Mouse (Mus musculus) left cerebral cortex, postnatal 25 days (tissue): ENCODE measurements at regions not wholly inside any gene's neighbourhood (a gene's known extent, or its start where the extent isn't known, plus 50 kb on each side); places are given as distances from the start of the nearest gene placed in this dataset.
"Not testable (repeated sequence)": the region's sequence is repeated elsewhere in the genome, so short reads cannot be mapped to it uniquely, and the experiment has no call there.

ENCODE experiments used
- DNase-seq, 2 experiments: peaks; one replicate each; pipeline ENCODE4 v3.0.0; 2022; ENCODE audit warnings: low spot score in 2 of 2, mixed read lengths in 1 of 2
- intact Hi-C: fragments of 180-260 bp; cut with DNase I; formaldehyde crosslinking; loops from one replicate; pipeline ENCODE4 v1.15.1; 2025

GRCm38 (mm10) chr17:7562940-7563339 lies 177.7 kb upstream of the Unc93a2 start:
- intact Hi-C loops: no loop called here
- DNase-seq: no peak

GRCm38 (mm10) chr17:7548456-7548855 lies 163.2 kb upstream of the Unc93a2 start:
- DNase-seq: peak in 1 of 2 experiments; percentile 8
- intact Hi-C loops: no loop called here

- no peak for DNase-seq
- intact Hi-C loops: no loop called here
Observed at GRCm38 (mm10) chr17:7538402-7539087, 153.3 kb upstream of the Unc93a2 start.

- no peak for DNase-seq
Observed at GRCm38 (mm10) chr17:7537618-7538266, 152.5 kb upstream of the Unc93a2 start.

GRCm38 (mm10) chr17:7537210-7537609 lies 151.9 kb upstream of the Unc93a2 start:
- no peak for DNase-seq
- intact Hi-C loops: no loop called here

More at GRCm38 (mm10) chr17:7537618-7538266, 152.5 kb upstream of the Unc93a2 start:
- intact Hi-C loops: no loop called here

- DNase-seq: no peak
- intact Hi-C loops: no loop called here
Observed at GRCm38 (mm10) chr17:7534386-7535059, 149.3 kb upstream of the Unc93a2 start.

GRCm38 (mm10) chr17:7533552-7533951 lies 148.3 kb upstream of the Unc93a2 start:
- intact Hi-C loops: no loop called here
- DNase-seq: no peak

- no peak for DNase-seq
- intact Hi-C loops: no loop called here
Observed at GRCm38 (mm10) chr17:7532618-7533017, 147.4 kb upstream of the Unc93a2 start.

GRCm38 (mm10) chr17:7529304-7529703 lies 144.0 kb upstream of the Unc93a2 start:
- intact Hi-C loops: no loop called here
- no peak for DNase-seq

GRCm38 (mm10) chr17:7527681-7528080 lies 142.4 kb upstream of the Unc93a2 start:
- intact Hi-C loops: no loop called here
- no peak for DNase-seq

- intact Hi-C loops, DNase-seq: not testable (repeated sequence)
Observed at GRCm38 (mm10) chr17:7524497-7524896, 139.2 kb upstream of the Unc93a2 start.

GRCm38 (mm10) chr17:7521127-7521526 lies 135.9 kb upstream of the Unc93a2 start:
- DNase-seq: no peak
- intact Hi-C loops: no loop called here
